Mouse (Mus musculus) hematopoietic stem cell, adult 5-6 weeks (primary cell): ENCODE results near the gene Mbtps2. TPM values are rescaled to one million over a fixed set of nuclear protein-coding genes. Genes with fewer than 3 reads are reported as not detected.

Experiments used
- ATAC-seq, 2 experiments: fragments of 125-278 bp in 1 of 2; replicated peaks in 1 of 2; 2 replicates each; pipeline ENCODE4 v1.8.0; 2016 to 2017; ENCODE audit warnings: inconsistent platforms in 2 of 2, mild to moderate bottlenecking in 2 of 2, moderate number of reproducible peaks in 2 of 2, low read depth in 1 of 2, moderate TSS enrichment in 1 of 2; ENCODE audit not compliant: low FRiP score in 2 of 2, poor library complexity in 2 of 2, severe bottlenecking in 2 of 2, insufficient read depth in 1 of 2, low TSS enrichment in 1 of 2
- total RNA-seq: library from RNA; stranded (forward); fragments of 172-1452, 232-1000 nt; gene quantifications from 2 replicates; pipeline ENCODE4 v1.2.3, GENCODE M21; 2017

Gene Mbtps2
- total RNA-seq, result 12.4 and 20.2 TPM in 2 replicates

GRCm38 (mm10) chrX:157598186-157598996 is at the start of gene Mbtps2:
Gene Mbtps2, minus strand, starts transcription at chrX:157598715.
- peak; percentile 53 to 84 for ATAC-seq

GRCm38 (mm10) chrX:157646399-157646798 is 47.9 kb upstream of the Mbtps2 start:
- ATAC-seq, result no peak

GRCm38 (mm10) chrX:157644700-157645099 is 46.2 kb upstream of the Mbtps2 start:
- ATAC-seq, result peak in 1 of 2 experiments; percentile 29; a peak in 1 of 4 replicates

GRCm38 (mm10) chrX:157644300-157644699 is 45.8 kb upstream of the Mbtps2 start:
- ATAC-seq, result peak; percentile 89; a peak in 3 of 4 replicates

- no peak for ATAC-seq
These were observed 44.3 kb upstream of the Mbtps2 start for GRCm38 (mm10) chrX:157642856-157643255.

- no peak for ATAC-seq
These were observed 38.7 kb upstream of the Mbtps2 start for GRCm38 (mm10) chrX:157637253-157637652.

- no peak for ATAC-seq
These were observed 35.3 kb upstream of the Mbtps2 start for GRCm38 (mm10) chrX:157633676-157634414.

GRCm38 (mm10) chrX:157630341-157630740 is 31.8 kb upstream of the Mbtps2 start:
- peak in 1 of 2 experiments; percentile 69; a peak in 2 of 4 replicates for ATAC-seq

GRCm38 (mm10) chrX:157612894-157613293 is 14.4 kb upstream of the Mbtps2 start:
- ATAC-seq, result no peak

- no peak for ATAC-seq
These were observed 2.9 kb upstream of the Mbtps2 start for GRCm38 (mm10) chrX:157601450-157601849.

GRCm38 (mm10) chrX:157597585-157598185 is 830 bp downstream of the Mbtps2 start:
- no peak; a peak in 1 of 4 replicates for ATAC-seq

GRCm38 (mm10) chrX:157596802-157597201 is 1.7 kb downstream of the Mbtps2 start:
- ATAC-seq, result no peak

GRCm38 (mm10) chrX:157595927-157596326 is 2.6 kb downstream of the Mbtps2 start:
- ATAC-seq, result peak; percentile 44 to 57; a peak in 3 of 4 replicates

- no peak for ATAC-seq
These were observed 3.9 kb downstream of the Mbtps2 start for GRCm38 (mm10) chrX:157594606-157595005.

GRCm38 (mm10) chrX:157587001-157587400 is 11.5 kb downstream of the Mbtps2 start:
- ATAC-seq, result no peak

- no peak for ATAC-seq
These were observed 12.1 kb downstream of the Mbtps2 start for GRCm38 (mm10) chrX:157586397-157586796.

GRCm38 (mm10) chrX:157579108-157579614 is 19.4 kb downstream of the Mbtps2 start:
- ATAC-seq, result no peak

- no peak for ATAC-seq
These were observed 23.8 kb downstream of the Mbtps2 start for GRCm38 (mm10) chrX:157574683-157575082.
